Mouse (Mus musculus) hindbrain, embryonic 11.5 days (tissue): ENCODE measurements around the gene Otor. TPM values are rescaled to one million over a fixed set of nuclear protein-coding genes. Genes with fewer than 3 reads are reported as not detected.

Experiments
- ATAC-seq: fragments of 200-750 bp; cut with Nextera tagmentation; 2 replicates; pipeline ENCODE4 v1.8.0; 2017; ENCODE audit warnings: mild to moderate bottlenecking, moderate TSS enrichment, moderate library complexity; ENCODE audit not compliant: low FRiP score
- DNase-seq: peaks from one replicate; pipeline ENCODE4 v3.0.0-alpha.2; 2015; ENCODE audit warnings: low spot score
- H3K27ac ChIP-seq: fragments of 300-500 bp; sonication (generic); 2 replicates; pipeline ENCODE4 v1.5.1; 2014; ENCODE audit warnings: mild to moderate bottlenecking, low read depth, low read length
- H3K27me3 ChIP-seq: fragments of 300-500 bp; sonication (generic); 2 replicates; pipeline ENCODE4 v1.6.1; 2014; ENCODE audit warnings: mild to moderate bottlenecking, low read length, moderate library complexity, mixed read lengths; ENCODE audit not compliant: control insufficient read depth, insufficient read depth
- H3K36me3 ChIP-seq: fragments of 300-500 bp; sonication (generic); 2 replicates; pipeline ENCODE4 v1.6.1; 2014; ENCODE audit warnings: mild to moderate bottlenecking, low read length, moderate library complexity, mixed read lengths; ENCODE audit not compliant: control insufficient read depth, insufficient read depth
- H3K4me1 ChIP-seq: fragments of 300-500 bp; sonication (generic); replicated peaks from 2 replicates; pipeline ENCODE4 v1.6.1; 2014; ENCODE audit warnings: low read length, mixed read lengths; ENCODE audit not compliant: control insufficient read depth, insufficient read depth
- H3K4me2 ChIP-seq: fragments of 300-500 bp; sonication (generic); replicated peaks from 2 replicates; pipeline ENCODE4 v1.6.1; 2014; ENCODE audit warnings: mild to moderate bottlenecking, low read depth, low read length
- H3K4me3 ChIP-seq: fragments of 300-500 bp; sonication (generic); 2 replicates; pipeline ENCODE4 v1.5.1; 2014; ENCODE audit warnings: low read depth, low read length
- H3K9ac ChIP-seq: fragments of 300-500 bp; sonication (generic); 2 replicates; pipeline ENCODE4 v1.6.1; 2014; ENCODE audit warnings: low read depth, low read length
- H3K9me3 ChIP-seq: fragments of 300-500 bp; sonication (generic); 2 replicates; pipeline ENCODE4 v1.6.1; 2016; ENCODE audit warnings: low read length; ENCODE audit not compliant: control insufficient read depth
- WGBS: fragments of 180-500 bp; shearing (Covaris S2); extraction: QIAGEN DNeasy Blood & Tissue Kit; methylation state at CpG from one replicate; pipeline ENCODE4 v1.1.7; 2014; 5-methylcytosine and 5-hydroxymethylcytosine counted together
- polyA plus RNA-seq: library from polyadenylated mRNA; unstranded; fragments of >200 nt; fragmentation: Nextera tagmentation; extraction: Ambion mirVana; gene quantifications from 2 replicates; pipeline ENCODE4 v1.2.1, GENCODE M21; 2014

Gene Otor
- polyA plus RNA-seq, result 2.2 and 2.3 TPM in 2 replicates

DNA sequence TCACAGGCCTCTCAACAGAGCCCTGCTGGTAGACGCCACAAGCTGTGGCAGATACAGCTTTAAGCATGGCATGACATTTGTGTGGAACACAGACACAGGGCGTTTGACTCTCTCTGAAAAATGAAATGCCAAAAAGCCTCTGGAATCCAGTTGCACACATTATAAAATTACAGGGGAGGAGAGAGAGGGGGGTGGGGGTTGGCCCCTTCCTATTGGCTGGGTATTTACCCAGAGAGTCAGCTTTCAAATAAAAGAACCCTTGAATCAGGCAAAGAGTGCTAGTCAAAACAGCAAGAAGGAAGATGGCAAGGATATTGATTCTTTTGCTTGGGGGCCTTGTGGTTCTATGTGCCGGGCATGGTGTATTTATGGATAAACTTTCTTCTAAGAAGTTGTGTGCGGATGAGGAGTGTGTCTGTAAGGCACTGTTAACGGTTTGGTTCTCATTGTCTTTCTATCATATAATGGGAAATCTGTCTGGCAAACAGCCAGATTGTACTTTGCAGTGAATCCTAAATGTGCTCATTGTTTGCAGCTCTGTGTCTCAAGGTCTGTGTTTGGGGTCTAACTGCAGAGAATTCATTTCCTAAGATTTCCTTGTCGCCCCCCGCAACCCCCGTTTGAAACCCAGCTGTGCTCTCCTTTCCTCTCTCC is at the start of gene Otor:
Otor (plus strand) TSS at position 276 of the 654 bp plus-strand sequence.
- Histone ChIP-seq H3K27ac (no peak within 1 kb of the TSS), H3K4me3 (no peak within 1 kb of the TSS), H3K9me3 (no peaks in the 10 kb centered on the region), H3K9ac (no peak within 1 kb of the TSS), H3K4me1 (no peaks in the 10 kb centered on the region), H3K36me3 (no peaks in the 10 kb centered on the region), H3K27me3 (no peaks in the 10 kb centered on the region), H3K4me2 (no peak within 1 kb of the TSS)
- DNase-seq (no peak), ATAC-seq (no peak)
- 74% methylated on average over 8 of the region's 8 CpGs for WGBS

DNA sequence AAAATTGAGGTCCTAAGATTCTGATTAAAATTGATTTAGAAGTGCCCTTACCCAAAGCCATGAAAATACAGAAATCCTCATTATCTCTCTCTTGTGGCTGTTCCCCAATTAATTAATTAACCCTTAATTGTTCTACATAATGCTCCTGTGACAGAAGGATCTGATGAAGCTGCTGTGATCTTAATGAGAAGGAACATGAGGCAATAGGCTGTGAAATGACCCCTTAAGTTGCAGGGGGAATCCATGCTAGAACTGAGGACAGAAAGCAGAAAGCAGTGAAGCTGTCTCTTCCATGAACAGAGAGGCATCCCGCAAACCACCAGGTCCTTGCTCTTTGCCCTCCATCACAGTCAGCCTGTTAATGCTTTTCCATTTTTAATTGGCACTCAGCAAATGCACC is 47.0 kb upstream of the Otor start:
- Histone ChIP-seq H3K9ac (no peak overlapping the region), H3K4me1 (no peaks in the 10 kb centered on the region), H3K36me3 (no peaks in the 10 kb centered on the region), H3K27ac (no peak overlapping the region), H3K4me2 (no peak overlapping the region), H3K9me3 (no peaks in the 10 kb centered on the region), H3K27me3 (no peaks in the 10 kb centered on the region), H3K4me3 (no peak overlapping the region)
- ATAC-seq (no peak), DNase-seq (no peak)
- 89% methylated on average over 1 of the region's 1 CpGs for WGBS

DNA sequence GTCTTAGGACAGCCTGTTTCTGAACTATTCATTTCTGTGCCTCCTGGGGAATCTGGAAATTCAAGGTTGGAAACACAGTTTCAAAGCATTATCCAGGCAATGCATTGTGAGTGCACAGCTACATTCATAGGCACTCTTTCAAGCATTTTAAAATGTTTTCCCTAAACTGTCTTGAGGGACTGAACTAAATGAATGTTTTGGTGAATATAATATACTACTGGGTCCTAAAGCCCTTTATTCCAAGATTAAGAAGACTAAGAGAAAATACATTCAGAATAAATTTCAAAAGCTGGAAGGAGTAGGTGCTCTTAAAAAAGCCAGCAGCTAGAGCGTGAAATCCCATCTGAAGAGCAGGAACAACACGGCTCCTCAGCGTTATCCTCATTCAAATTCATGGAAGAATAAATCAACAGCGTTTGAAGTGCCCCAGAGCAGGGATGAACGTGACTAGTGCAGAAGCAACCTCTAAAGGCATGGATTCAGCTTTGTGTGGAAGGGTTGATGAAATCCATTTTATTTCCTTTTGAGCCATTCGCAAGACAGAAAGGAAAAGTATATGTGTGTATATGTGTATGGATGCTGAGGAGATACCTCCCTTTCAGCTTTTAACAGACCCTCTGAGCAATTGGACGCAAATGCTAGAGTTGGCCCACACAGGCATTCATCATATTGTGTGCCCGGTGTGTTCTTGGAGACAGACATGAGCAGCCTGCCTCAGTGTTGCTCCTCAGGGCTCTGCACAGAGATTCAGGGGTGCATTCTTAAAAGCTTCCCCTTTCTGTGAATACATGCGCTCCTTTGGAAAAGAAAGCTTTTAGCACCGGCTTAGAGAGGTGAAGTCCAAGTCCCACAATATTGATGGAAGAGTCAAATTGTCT is 45.7 kb upstream of the Otor start:
- 64% methylated on average over 10 of the region's 10 CpGs for WGBS
- Histone ChIP-seq H3K27ac (no peak overlapping the region), H3K27me3 (no peaks in the 10 kb centered on the region), H3K9ac (no peak overlapping the region), H3K36me3 (no peaks in the 10 kb centered on the region), H3K4me2 (no peak overlapping the region), H3K9me3 (no peaks in the 10 kb centered on the region), H3K4me1 (no peaks in the 10 kb centered on the region), H3K4me3 (no peak overlapping the region)
- ATAC-seq (peak; percentile 47; the same call in 1 of the 2 replicates), DNase-seq (no peak)

DNA sequence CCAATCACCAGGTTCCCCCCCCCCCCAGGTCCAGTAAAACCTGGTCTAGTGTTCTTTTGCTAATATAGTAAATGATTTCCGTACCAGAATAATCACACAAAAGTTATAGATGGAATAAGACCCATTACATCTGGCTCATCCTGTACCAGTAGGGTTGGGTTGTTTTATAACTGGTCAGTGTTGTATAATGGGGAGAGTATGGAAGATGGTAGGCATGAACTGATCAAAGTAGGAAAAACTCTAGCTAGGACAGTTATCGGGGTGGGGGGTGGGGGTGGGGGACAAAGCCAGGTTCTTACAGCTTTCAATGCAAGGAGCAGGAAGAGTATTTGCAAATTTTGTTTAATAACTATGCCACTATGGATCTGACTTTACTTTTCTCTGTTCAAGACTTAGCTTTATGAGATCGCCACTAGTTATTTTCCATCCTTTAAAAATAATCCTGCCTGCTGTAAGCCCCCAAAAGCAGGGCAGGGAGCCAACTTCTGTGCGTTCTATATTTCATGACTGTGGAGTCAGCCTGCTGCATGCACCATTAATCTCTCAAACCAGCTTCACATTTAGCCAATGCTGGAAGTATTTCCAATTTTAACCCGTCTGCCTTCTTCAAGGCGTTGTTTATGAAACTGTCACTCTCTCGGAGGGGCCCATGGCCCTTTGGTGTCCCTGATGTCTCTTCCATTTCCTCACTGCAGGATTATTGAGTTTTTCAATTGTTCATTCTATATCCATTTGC is 43.8 kb upstream of the Otor start:
- no peak overlapping the region for H3K27ac ChIP-seq
- H3K9me3 ChIP-seq, result no peaks in the 10 kb centered on the region
- H3K4me1 ChIP-seq, result no peaks in the 10 kb centered on the region
- H3K9ac ChIP-seq, result no peak overlapping the region
- H3K4me3 ChIP-seq, result no peak overlapping the region
- H3K4me2 ChIP-seq, result no peak overlapping the region
- 86% methylated on average over 7 of the region's 7 CpGs for WGBS
- H3K36me3 ChIP-seq, result no peaks in the 10 kb centered on the region
- DNase-seq (no peak), ATAC-seq (no peak)
- H3K27me3 ChIP-seq, result no peaks in the 10 kb centered on the region

DNA sequence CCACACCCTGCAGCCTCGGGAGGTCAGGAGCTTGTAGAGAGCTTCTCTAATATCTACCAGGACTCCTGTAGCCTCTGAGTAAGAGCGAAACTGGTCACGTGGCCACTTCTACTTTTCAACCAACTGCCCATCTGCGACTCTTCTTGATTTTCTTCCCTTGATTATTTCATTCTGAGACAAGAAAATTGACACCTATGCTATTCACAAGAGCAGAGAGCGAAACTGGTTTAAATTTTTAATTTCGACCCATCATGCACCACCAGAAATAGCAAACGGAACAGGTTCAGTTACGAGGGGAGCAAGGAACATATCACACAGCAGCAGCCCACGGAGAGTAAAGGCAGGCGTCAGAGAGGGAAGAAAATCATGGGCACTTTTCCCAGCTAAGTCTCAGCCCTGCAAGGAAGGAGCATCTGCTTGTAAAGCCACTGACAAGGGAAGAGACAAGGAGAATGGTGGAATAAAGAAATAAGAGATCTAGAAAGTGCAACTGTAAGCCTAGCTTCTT is 43.1 kb upstream of the Otor start:
- ATAC-seq (no peak), DNase-seq (no peak)
- H3K27me3 ChIP-seq, result no peaks in the 10 kb centered on the region
- H3K4me3 ChIP-seq, result no peak overlapping the region
- WGBS, result 85% methylated on average over 10 of the region's 10 CpGs
- no peaks in the 10 kb centered on the region for H3K9me3 ChIP-seq
- no peak overlapping the region for H3K4me2 ChIP-seq
- H3K4me1 ChIP-seq, result no peaks in the 10 kb centered on the region
- H3K9ac ChIP-seq, result no peak overlapping the region
- H3K27ac ChIP-seq, result no peak overlapping the region
- no peaks in the 10 kb centered on the region for H3K36me3 ChIP-seq

DNA sequence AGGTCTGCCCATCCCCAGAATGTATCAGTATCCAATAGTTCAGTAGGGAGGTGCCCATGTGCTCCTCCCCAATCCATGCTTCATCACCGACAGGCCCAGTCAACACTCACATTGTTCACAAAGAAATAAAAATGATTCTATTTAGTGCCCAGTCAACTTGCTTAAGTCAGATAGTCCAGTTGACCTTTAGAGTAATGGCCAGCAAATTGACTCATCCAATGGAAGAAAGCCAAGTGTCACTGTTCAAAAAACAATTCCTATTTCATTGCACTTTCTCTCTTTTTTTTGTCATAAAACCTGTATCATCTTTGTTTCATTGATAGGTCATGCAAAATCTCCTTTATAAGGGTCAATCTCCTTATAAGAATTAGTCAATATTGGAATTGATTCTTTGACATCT is 36.7 kb upstream of the Otor start:
- Histone ChIP-seq H3K4me2 (no peak overlapping the region), H3K27ac (no peak overlapping the region), H3K4me3 (no peak overlapping the region), H3K27me3 (no peaks in the 10 kb centered on the region), H3K4me1 (no peaks in the 10 kb centered on the region), H3K36me3 (no peaks in the 10 kb centered on the region), H3K9ac (no peak overlapping the region), H3K9me3 (no peaks in the 10 kb centered on the region)
- no peak for ATAC-seq
- 94% methylated on average over 1 of the region's 1 CpGs for WGBS
- DNase-seq, result no peak

DNA sequence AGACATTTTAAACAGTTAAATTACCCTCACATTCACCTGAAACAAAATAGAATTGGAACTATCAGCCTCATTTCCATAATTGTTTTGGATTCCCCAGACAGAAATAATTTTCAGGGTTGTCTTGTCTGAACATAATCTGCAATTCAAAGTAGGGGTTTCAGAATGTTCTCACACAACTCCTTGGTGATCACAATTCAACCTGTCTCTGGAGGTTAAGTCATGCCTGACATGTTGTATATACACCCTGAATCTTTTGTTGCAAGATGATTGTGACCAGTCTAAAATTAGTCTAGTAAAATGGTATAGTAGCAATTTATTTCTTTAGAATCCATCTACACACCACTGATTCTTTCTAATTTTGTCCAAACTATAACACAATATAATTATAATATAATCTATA is 23.0 kb upstream of the Otor start:
- Histone ChIP-seq H3K9me3 (no peaks in the 10 kb centered on the region), H3K4me1 (no peaks in the 10 kb centered on the region), H3K4me3 (no peak overlapping the region), H3K36me3 (no peaks in the 10 kb centered on the region), H3K27ac (no peak overlapping the region), H3K27me3 (no peaks in the 10 kb centered on the region), H3K4me2 (no peak overlapping the region), H3K9ac (no peak overlapping the region)
- ATAC-seq (no peak), DNase-seq (no peak)

DNA sequence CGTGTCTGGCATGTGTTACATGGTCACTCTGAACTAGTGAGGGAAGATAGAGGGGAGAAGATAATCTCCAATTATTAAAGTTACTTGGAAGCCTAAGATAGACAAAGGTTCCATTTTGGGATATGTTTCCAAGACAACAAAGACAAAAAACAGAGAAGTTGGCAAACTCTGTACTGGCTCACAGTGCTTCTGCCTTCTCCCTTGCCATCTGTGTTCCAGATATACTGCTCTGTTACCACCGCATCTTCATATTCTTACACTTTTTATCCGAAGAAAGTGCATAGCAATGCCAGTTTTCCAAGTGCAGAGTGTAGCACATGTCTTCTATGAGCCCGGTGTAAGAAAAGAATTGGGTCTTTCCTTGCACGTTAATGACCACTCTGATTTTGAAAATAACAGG is 21.5 kb upstream of the Otor start:
- WGBS, result 80% methylated on average over 5 of the region's 5 CpGs
- Histone ChIP-seq H3K4me1 (no peaks in the 10 kb centered on the region), H3K4me3 (no peak overlapping the region), H3K9me3 (no peaks in the 10 kb centered on the region), H3K27me3 (no peaks in the 10 kb centered on the region), H3K36me3 (no peaks in the 10 kb centered on the region), H3K4me2 (no peak overlapping the region), H3K9ac (no peak overlapping the region), H3K27ac (no peak overlapping the region)
- no peak for ATAC-seq
- no peak for DNase-seq
